Mouse (Mus musculus) small intestine, adult 2 months (tissue): ENCODE measurements around the gene Slc7a3.

ENCODE experiments used
- CTCF ChIP-seq: fragments of 200-500 bp; IDR thresholded peaks from 2 replicates; pipeline ENCODE4 v1.5.1; 2012; ENCODE audit warnings: low read depth, mild to moderate bottlenecking, control low read depth, inconsistent platforms, low read length, moderate library complexity, mixed read lengths; ENCODE audit not compliant: insufficient replicate concordance, insufficient read length; ENCODE audit errors: extremely low read depth
- POLR2A ChIP-seq: fragments of 200-500 bp; IDR thresholded peaks from 2 replicates; pipeline ENCODE4 v1.6.1; 2012; ENCODE audit warnings: low read depth, mild to moderate bottlenecking, control low read depth, inconsistent platforms, low read length, moderate library complexity

GRCm38 (mm10) chrX:101131001-101131400 lies 45.2 kb upstream of the Slc7a3 start:
- TF ChIP-seq CTCF (no peak), POLR2A (no peak)
